Mouse (Mus musculus) kidney, adult 2 months (tissue): Measurements from ENCODE around the gene Phactr1.

ENCODE experiments used
- CTCF ChIP-seq: fragments of 200-500 bp; conservative IDR thresholded peaks from 2 replicates; pipeline ENCODE4 v1.5.1; 2011; ENCODE audit warnings: low read depth, mild to moderate bottlenecking, control low read depth, low read length, moderate library complexity, mixed read lengths; ENCODE audit not compliant: insufficient read depth, insufficient read length
- POLR2A ChIP-seq: fragments of 200-500 bp; IDR thresholded peaks from one replicate; pipeline ENCODE4 v1.6.1; 2011; ENCODE audit warnings: low read depth, low read length, control low read depth

DNA sequence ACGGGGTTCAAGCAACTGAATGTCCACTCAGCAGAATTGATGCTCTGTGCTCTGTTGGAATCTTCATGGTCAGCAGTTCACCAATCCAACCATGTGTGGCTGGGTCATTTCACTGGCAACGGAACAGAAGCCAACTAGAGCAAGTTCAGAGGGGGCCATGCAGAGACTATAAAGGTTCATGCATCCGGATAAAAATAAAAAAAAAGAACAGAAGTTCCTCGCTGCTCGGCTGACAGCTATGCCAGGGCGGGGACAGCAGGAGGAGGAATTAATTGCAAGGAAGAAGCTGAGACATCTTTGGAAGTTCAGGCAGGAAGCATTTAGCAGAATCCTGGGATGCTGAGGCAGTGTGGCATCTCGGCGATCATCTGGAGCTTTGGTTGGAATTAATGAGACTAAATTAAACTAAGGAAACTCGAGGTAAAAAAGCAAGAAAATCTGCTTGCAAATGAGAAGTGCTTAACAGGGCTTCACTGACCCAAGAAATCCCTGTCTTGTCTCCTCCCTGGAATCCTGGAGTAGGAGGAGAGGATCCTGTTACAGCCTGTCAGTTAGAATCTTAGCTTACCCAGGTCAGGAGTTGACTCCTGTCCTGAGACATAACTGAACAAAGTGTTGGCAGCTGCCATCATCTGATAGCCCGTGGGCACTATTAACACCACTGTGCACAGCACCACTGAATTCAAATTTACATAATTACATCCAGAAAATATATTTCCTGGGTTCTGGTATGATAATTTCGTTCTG is 77.4 kb downstream of the Phactr1 start:
- TF ChIP-seq CTCF (no peak), POLR2A (no peak)
